Mouse (Mus musculus): ENCODE measurements at regions not wholly inside any gene's neighbourhood (a gene's known extent, or its start where the extent isn't known, plus 50 kb on each side); places are given as distances from the start of the nearest gene placed in this dataset.

GRCm38 (mm10) chr3:72603718-72604359, 363.8 kb downstream of the Sis start:
- TF ChIP-seq POLR2A (IDR thresholded peaks at IDR 0.05; ENCODE audit: borderline replicate concordance, insufficient read depth, low read length) = no peak
- TF ChIP-seq CTCF (IDR thresholded peaks at IDR 0.05; ENCODE audit: borderline replicate concordance, insufficient read depth, low read depth, low read length) = no peak

Measured in cerebellum, adult 2 months (tissue).